Mouse (Mus musculus): ENCODE results near the gene Sh3d19.

Sh3d19 gene

GRCm38 (mm10) chr3:86033455-86034090 lies 62.7 kb downstream of the Sh3d19 start:
- no peak for DNase-seq

- no peak for DNase-seq
These were observed 67.1 kb downstream of the Sh3d19 start for GRCm38 (mm10) chr3:86037926-86038484.

- no peak for DNase-seq
These were observed 67.7 kb downstream of the Sh3d19 start for GRCm38 (mm10) chr3:86038648-86039047.

- peak; percentile 3 for DNase-seq
These were observed 69.6 kb downstream of the Sh3d19 start for GRCm38 (mm10) chr3:86040286-86041201.

GRCm38 (mm10) chr3:86047686-86048408 lies 76.9 kb downstream of the Sh3d19 start:
- DNase-seq: no peak

GRCm38 (mm10) chr3:86049041-86049440 lies 78.1 kb downstream of the Sh3d19 start:
- no peak for DNase-seq

GRCm38 (mm10) chr3:86056678-86057077 lies 85.8 kb downstream of the Sh3d19 start:
- DNase-seq: no peak

- no peak for DNase-seq
These were observed 86.7 kb downstream of the Sh3d19 start for GRCm38 (mm10) chr3:86057436-86058095.

GRCm38 (mm10) chr3:86069646-86070250 lies 98.8 kb downstream of the Sh3d19 start:
- DNase-seq: no peak

- no peak for DNase-seq
These were observed 99.9 kb downstream of the Sh3d19 start for GRCm38 (mm10) chr3:86070799-86071198.

GRCm38 (mm10) chr3:86072066-86072465 lies 101.2 kb downstream of the Sh3d19 start:
- DNase-seq: no peak

- DNase-seq: no peak
These were observed 102.0 kb downstream of the Sh3d19 start for GRCm38 (mm10) chr3:86072889-86073288.

- DNase-seq: no peak
These were observed 104.7 kb downstream of the Sh3d19 start for GRCm38 (mm10) chr3:86075593-86075992.

GRCm38 (mm10) chr3:86076511-86077283 lies 105.8 kb downstream of the Sh3d19 start:
- no peak for DNase-seq

- no peak for DNase-seq
These were observed 112.1 kb downstream of the Sh3d19 start for GRCm38 (mm10) chr3:86083051-86083450.

- DNase-seq: no peak
These were observed 114.1 kb downstream of the Sh3d19 start for GRCm38 (mm10) chr3:86085001-86085400.

- no peak for DNase-seq
These were observed 117.0 kb downstream of the Sh3d19 start for GRCm38 (mm10) chr3:86087872-86088271.

GRCm38 (mm10) chr3:86093213-86093845 lies 122.4 kb downstream of the Sh3d19 start:
- DNase-seq: no peak

GRCm38 (mm10) chr3:86093907-86094306 lies 123.0 kb downstream of the Sh3d19 start:
- no peak for DNase-seq

GRCm38 (mm10) chr3:86101956-86102355 lies 131.0 kb downstream of the Sh3d19 start:
- DNase-seq: no peak
